Mouse (Mus musculus) bone marrow, adult 2 months (tissue): ENCODE measurements around the gene Ice1.

Experiments
- CTCF ChIP-seq: fragments of 200-500 bp; IDR thresholded peaks from 2 replicates; pipeline ENCODE4 v1.5.1; 2011; ENCODE audit warnings: low read length, control low read depth; ENCODE audit not compliant: control insufficient read depth, insufficient read depth
- POLR2A ChIP-seq: fragments of 200-500 bp; IDR thresholded peaks from 2 replicates; pipeline ENCODE4 v1.6.1; 2011; ENCODE audit warnings: low read depth, mild to moderate bottlenecking, control low read depth, low read length, borderline replicate concordance; ENCODE audit not compliant: control insufficient read depth

DNA sequence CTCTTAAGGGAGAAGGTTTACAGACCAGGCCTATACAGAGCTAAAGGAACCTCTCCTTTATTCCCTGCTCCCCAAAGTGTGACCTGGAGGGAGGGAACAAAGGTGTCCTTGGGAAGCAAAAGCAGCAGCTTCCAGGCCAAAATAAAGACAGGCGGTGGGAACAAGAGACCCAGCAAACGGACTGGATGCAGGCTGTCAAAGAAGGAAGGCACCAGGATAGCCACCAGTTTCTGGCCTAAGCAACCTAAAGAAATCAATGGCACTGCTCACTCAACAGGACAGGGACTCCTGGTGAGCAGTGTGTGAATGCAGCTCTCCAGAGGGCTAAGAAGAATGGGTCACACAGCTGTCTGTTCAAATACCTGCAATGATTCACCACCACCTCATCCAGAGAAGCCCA, 1.8 kb downstream of the Ice1 start:
- no peak for TF ChIP-seq POLR2A
- TF ChIP-seq CTCF = no peak
